In the genomic region with DNA sequence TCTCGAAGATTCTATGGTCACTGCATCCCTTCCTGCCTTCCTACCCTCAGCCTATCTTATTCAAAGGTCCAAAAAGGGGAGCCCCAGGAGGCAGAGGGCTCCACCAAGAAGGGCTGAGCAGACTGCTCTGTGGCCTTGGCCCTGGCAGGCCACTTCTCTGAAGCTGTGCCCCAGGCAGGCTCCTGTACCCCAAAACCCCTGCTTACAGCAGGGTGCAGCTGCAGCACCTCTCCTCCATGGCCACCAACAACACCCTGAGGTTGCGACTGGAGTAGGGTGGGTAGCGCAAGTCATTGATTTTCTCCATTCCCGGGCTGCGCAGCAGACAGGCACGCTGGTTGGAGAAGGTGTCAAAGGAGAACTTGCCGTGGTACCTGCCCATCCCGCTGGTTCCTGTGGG, we compare ENCODE assay signal across 1 mouse cellular context.
TF ChIP-seq lines count a peak whose summit lies in the region.

No protein-coding gene starts in this region.

TF ChIP-seq in CH12.LX, 34 proteins besides CTCF, POLR2A, EP300 and RAD21 (continued from another document):
- TF ChIP-seq RCOR1 (conservative IDR thresholded peaks at IDR 0.05; ENCODE audit: low read depth, low read length): no peak
- no peak for TF ChIP-seq POLR2AphosphoS2 (IDR thresholded peaks at IDR 0.05; ENCODE audit: low read depth, low read length)
- TF ChIP-seq CHD2 (IDR thresholded peaks at IDR 0.05; ENCODE audit: low read length): no peak
- TF ChIP-seq USF2 (conservative IDR thresholded peaks at IDR 0.05; ENCODE audit: low read depth, low read length): no peak
- TF ChIP-seq KAT2A (IDR thresholded peaks at IDR 0.05; ENCODE audit: insufficient replicate concordance, low read length): no peak
- no peak for TF ChIP-seq MAFK (IDR thresholded peaks at IDR 0.05; ENCODE audit: insufficient replicate concordance, low read length)
- no peak for TF ChIP-seq HCFC1 (IDR thresholded peaks at IDR 0.05; ENCODE audit: low read depth, low read length)
- no peak for TF ChIP-seq JUND (conservative IDR thresholded peaks at IDR 0.05; ENCODE audit: low read depth, low read length)
- TF ChIP-seq IRF4 (IDR thresholded peaks at IDR 0.05; ENCODE audit: low read depth, low read length): no peak
- TF ChIP-seq NELFE (IDR thresholded peaks at IDR 0.05; ENCODE audit: low read depth, low read length): no peak
- TF ChIP-seq MAZ (IDR thresholded peaks at IDR 0.05; ENCODE audit: low read depth, low read length): no peak
- TF ChIP-seq MXI1 (IDR thresholded peaks at IDR 0.05; ENCODE audit: low read depth, low read length): no peak
- TF ChIP-seq E2F4 (IDR thresholded peaks at IDR 0.05; ENCODE audit: insufficient replicate concordance, low read depth, low read length): no peak
- no peak for TF ChIP-seq MAX (IDR thresholded peaks at IDR 0.05; ENCODE audit: low read length)
- TF ChIP-seq ZKSCAN1 (IDR thresholded peaks at IDR 0.05; ENCODE audit: borderline replicate concordance, low read depth, low read length): no peak
- no peak for TF ChIP-seq TBP (conservative IDR thresholded peaks at IDR 0.05; ENCODE audit: low read depth, low read length)
